Mouse (Mus musculus): ENCODE measurements around the gene 2300002M23Rik. TPM values are rescaled to one million over a fixed set of nuclear protein-coding genes. Genes with fewer than 3 reads are reported as not detected.

Gene 2300002M23Rik
- polyA plus RNA-seq, 1 experiment from 2014 or later: not detected

- Histone ChIP-seq H3K27me3 (replicated peaks; ENCODE audit: control insufficient read depth, insufficient read depth, low read length) (no peaks in the 10 kb centered on the region), H3K4me3 (ENCODE audit: low read depth, low read length) (no peak within 1 kb of the TSS), H3K36me3 (ENCODE audit: control insufficient read depth, insufficient read depth, low read length) (no peaks in the 10 kb centered on the region), H3K9ac (ENCODE audit: low read length) (no peak within 1 kb of the TSS), H3K9me3 (ENCODE audit: control insufficient read depth, low read length) (no peaks in the 10 kb centered on the region), H3K4me1 (replicated peaks; ENCODE audit: control insufficient read depth, insufficient read depth, low read length) (no peaks in the 10 kb centered on the region), H3K4me2 (ENCODE audit: low read length) (no peak within 1 kb of the TSS), H3K27ac (ENCODE audit: low read depth) (no peak within 1 kb of the TSS)
- DNase-seq (ENCODE audit: low spot score) (no peak), ATAC-seq (replicated peaks; ENCODE audit: low FRiP score, low TSS enrichment, low read depth) (no peak; the same call in 1 of the 2 replicates)
- WGBS: 49% methylated on average over 2 of the region's 2 CpGs
Observed at GRCm38 (mm10) chr17:35601249-35601648, 34.0 kb downstream of the 2300002M23Rik start, which contains the start of gene Sfta2. Gene Sfta2, plus strand, starts transcription at chr17:35601549.

GRCm38 (mm10) chr17:35601736-35602354, 34.6 kb downstream of the 2300002M23Rik start:
- DNase-seq (ENCODE audit: low spot score) (no peak), ATAC-seq (replicated peaks; ENCODE audit: low FRiP score, low TSS enrichment, low read depth) (peak; percentile 62; the same call in 1 of the 2 replicates)
- H3K27me3 ChIP-seq (replicated peaks; ENCODE audit: control insufficient read depth, insufficient read depth, low read length): no peaks in the 10 kb centered on the region
- H3K4me2 ChIP-seq (ENCODE audit: low read length): no peak overlapping the region
- H3K9ac ChIP-seq (ENCODE audit: low read length): no peak overlapping the region
- no peaks in the 10 kb centered on the region for H3K36me3 ChIP-seq (ENCODE audit: control insufficient read depth, insufficient read depth, low read length)
- 41% methylated on average over 8 of the region's 8 CpGs for WGBS
- H3K4me1 ChIP-seq (replicated peaks; ENCODE audit: control insufficient read depth, insufficient read depth, low read length): no peaks in the 10 kb centered on the region
- no peak overlapping the region for H3K4me3 ChIP-seq (ENCODE audit: low read depth, low read length)
- H3K27ac ChIP-seq (ENCODE audit: low read depth): no peak overlapping the region
- H3K9me3 ChIP-seq (ENCODE audit: control insufficient read depth, low read length): no peaks in the 10 kb centered on the region

GRCm38 (mm10) chr17:35617127-35617526, 49.9 kb downstream of the 2300002M23Rik start:
- 68% methylated on average over 4 of the region's 4 CpGs for WGBS
- DNase-seq (ENCODE audit: low spot score) (no peak), ATAC-seq (replicated peaks; ENCODE audit: low FRiP score, low TSS enrichment, low read depth) (no peak)
- Histone ChIP-seq H3K4me3 (ENCODE audit: low read depth, low read length) (no peak overlapping the region), H3K9me3 (ENCODE audit: control insufficient read depth, low read length) (no peaks in the 10 kb centered on the region), H3K27me3 (replicated peaks; ENCODE audit: control insufficient read depth, insufficient read depth, low read length) (no peaks in the 10 kb centered on the region), H3K9ac (ENCODE audit: low read length) (no peak overlapping the region), H3K27ac (ENCODE audit: low read depth) (no peak overlapping the region), H3K36me3 (ENCODE audit: control insufficient read depth, insufficient read depth, low read length) (no peaks in the 10 kb centered on the region), H3K4me2 (ENCODE audit: low read length) (no peak overlapping the region), H3K4me1 (replicated peaks; ENCODE audit: control insufficient read depth, insufficient read depth, low read length) (no peaks in the 10 kb centered on the region)

Other genes with a start within 250 kb of the 2300002M23Rik start
- gene H2-Q1, start 247.0 kb upstream of the 2300002M23Rik start, polyA plus RNA-seq (2014; fragmentation: Nextera tagmentation; extraction: Ambion mirVana): 1.2 and 1.6 TPM in 2 replicates
- 37.3 and 39.1 TPM in 2 replicates for gene H2-Q2, start 225.2 kb upstream of the 2300002M23Rik start, polyA plus RNA-seq (2014; fragmentation: Nextera tagmentation; extraction: Ambion mirVana)
- gene H2-Q4, start 187.8 kb upstream of the 2300002M23Rik start, polyA plus RNA-seq (2014; fragmentation: Nextera tagmentation; extraction: Ambion mirVana): 2.5 and 4.4 TPM in 2 replicates
- gene H2-Q6, start 142.6 kb upstream of the 2300002M23Rik start, polyA plus RNA-seq (2014; fragmentation: Nextera tagmentation; extraction: Ambion mirVana): 2.0 and 2.1 TPM in 2 replicates
- 8.1 and 9.0 TPM in 2 replicates for gene H2-Q7, start 128.3 kb upstream of the 2300002M23Rik start, polyA plus RNA-seq (2014; fragmentation: Nextera tagmentation; extraction: Ambion mirVana)
- 6.3 and 10.0 TPM in 2 replicates for gene H2-Q10, start 97.4 kb upstream of the 2300002M23Rik start, polyA plus RNA-seq (2014; fragmentation: Nextera tagmentation; extraction: Ambion mirVana)
- 0.13 TPM in 1 of 2 replicates, not detected in the other for gene Pou5f1, start 61.4 kb upstream of the 2300002M23Rik start, polyA plus RNA-seq (2014; fragmentation: Nextera tagmentation; extraction: Ambion mirVana)
- 68.7 and 79.4 TPM in 2 replicates for gene Tcf19, start 50.6 kb upstream of the 2300002M23Rik start, polyA plus RNA-seq (2014; fragmentation: Nextera tagmentation; extraction: Ambion mirVana)
- gene Cchcr1, start 50.4 kb upstream of the 2300002M23Rik start, polyA plus RNA-seq (2014; fragmentation: Nextera tagmentation; extraction: Ambion mirVana): 13.6 and 15.9 TPM in 2 replicates
- gene Psors1c2, start 34.2 kb upstream of the 2300002M23Rik start, polyA plus RNA-seq (2014; fragmentation: Nextera tagmentation; extraction: Ambion mirVana): 0.36 and 0.66 TPM in 2 replicates
- gene Cdsn, start 15.3 kb upstream of the 2300002M23Rik start, polyA plus RNA-seq (2014; fragmentation: Nextera tagmentation; extraction: Ambion mirVana): 0.11 and 0.12 TPM in 2 replicates
- 3.3 and 3.6 TPM in 2 replicates for gene Sfta2, start 34.1 kb downstream of the 2300002M23Rik start, polyA plus RNA-seq (2014; fragmentation: Nextera tagmentation; extraction: Ambion mirVana)
- not detected in 2 replicates for gene Gm9573, start 59.2 kb downstream of the 2300002M23Rik start, polyA plus RNA-seq (2014; fragmentation: Nextera tagmentation; extraction: Ambion mirVana)
- 0.39 and 0.77 TPM in 2 replicates for gene Mucl3, start 76.2 kb downstream of the 2300002M23Rik start, polyA plus RNA-seq (2014; fragmentation: Nextera tagmentation; extraction: Ambion mirVana)
- 16.0 and 18.1 TPM in 2 replicates for gene Vars2, start 100.1 kb downstream of the 2300002M23Rik start, polyA plus RNA-seq (2014; fragmentation: Nextera tagmentation; extraction: Ambion mirVana)
- 47.2 and 49.9 TPM in 2 replicates for gene Gtf2h4, start 106.3 kb downstream of the 2300002M23Rik start, polyA plus RNA-seq (2014; fragmentation: Nextera tagmentation; extraction: Ambion mirVana)
- gene Ddr1, start 137.2 kb downstream of the 2300002M23Rik start, polyA plus RNA-seq (2014; fragmentation: Nextera tagmentation; extraction: Ambion mirVana): 44.6 and 45.1 TPM in 2 replicates